Comparison of ENCODE assay signal across 7 mouse cellular contexts in the genomic region with DNA sequence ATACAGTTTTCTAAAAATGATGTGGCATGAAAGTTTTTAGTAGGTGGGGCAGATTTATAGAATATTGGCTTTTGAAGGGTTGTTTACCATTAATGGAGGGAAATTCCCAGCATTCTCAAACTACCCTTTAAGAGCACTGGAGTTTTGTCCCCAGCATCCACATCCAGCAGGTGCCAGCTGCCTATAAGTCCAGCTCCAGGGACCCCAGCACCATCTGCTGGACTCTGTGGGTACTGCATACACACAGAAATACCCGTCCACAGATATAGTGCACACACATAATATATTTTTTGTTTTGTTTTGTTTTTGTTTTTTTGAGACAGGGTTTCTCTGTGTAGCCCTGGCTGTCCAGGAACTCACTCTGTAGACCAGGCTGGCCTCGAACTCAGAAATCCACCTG. TPM values are rescaled to one million over a fixed set of nuclear protein-coding genes. Genes with fewer than 3 reads are reported as not detected.
DNase-seq lines count a peak whose midpoint lies in the region; ATAC-seq and TF ChIP-seq lines count a peak whose summit lies in the region.

No protein-coding gene starts in this region.

- H3K36me3 ChIP-seq in testis, adult 2 months (ENCODE audit: control insufficient read depth, insufficient read depth, low read length): no peaks in the 10 kb centered on the region
- H3K36me3 ChIP-seq in hindbrain, embryonic 14.5 days (replicated peaks; ENCODE audit: control insufficient read depth, insufficient read depth): peaks cover 27% of the 10 kb centered on the region

- ATAC-seq in hindbrain, embryonic 14.5 days (ENCODE audit: low FRiP score): no peak

- TF ChIP-seq POLR2A in testis, adult 2 months (IDR thresholded peaks at IDR 0.05; ENCODE audit: control insufficient read depth, low read depth, low read length): no peak

- no peaks in the 10 kb centered on the region for H3K9me3 ChIP-seq in hindbrain, embryonic 14.5 days (ENCODE audit: control insufficient read depth, low read length)

- H3K4me1 ChIP-seq in testis, adult 2 months (ENCODE audit: control insufficient read depth, insufficient read depth, low read length): peaks cover 5% of the 10 kb centered on the region
- H3K4me1 ChIP-seq in hindbrain, embryonic 14.5 days (replicated peaks; ENCODE audit: control insufficient read depth, insufficient read depth, low read length): peaks cover 7% of the 10 kb centered on the region

- no peak overlapping the region for H3K9ac ChIP-seq in hindbrain, embryonic 14.5 days

- 51% methylated on average over 2 of the region's 2 CpGs for WGBS in hindbrain, embryonic 14.5 days

- no peak overlapping the region for H3K4me2 ChIP-seq in hindbrain, embryonic 14.5 days (replicated peaks)

- H3K27ac ChIP-seq in testis, adult 2 months (ENCODE audit: control insufficient read depth, insufficient read depth, low read depth, low read length): no peak overlapping the region
- H3K27ac ChIP-seq in hindbrain, embryonic 14.5 days: no peak overlapping the region

- no peaks in the 10 kb centered on the region for H3K27me3 ChIP-seq in testis, adult 2 months (ENCODE audit: control insufficient read depth, insufficient read depth, low read length)
- no peaks in the 10 kb centered on the region for H3K27me3 ChIP-seq in hindbrain, embryonic 14.5 days (ENCODE audit: control insufficient read depth, insufficient read depth, low read length)

- peak; percentile 67; the same call in 1 of the 2 replicates for TF ChIP-seq CTCF in testis, adult 2 months (IDR thresholded peaks at IDR 0.05; ENCODE audit: control insufficient read depth, insufficient read depth, insufficient replicate concordance, low read depth, low read length)

- no peak for DNase-seq in testis, postnatal 14 days (ENCODE audit: low spot score)
- DNase-seq in adrenal gland, adult 18-20 months (ENCODE audit: low spot score in 2 of 2): peak; percentile 70 to 83
- peak; percentile 71 for DNase-seq in embryo, embryonic 10 days (ENCODE audit: low spot score)
- DNase-seq in hindbrain, embryonic 14.5 days (ENCODE audit: low spot score): peak; percentile 80
- DNase-seq in lung, adult 18-20 months: peak; percentile 68 to 79
- DNase-seq in right cerebral cortex, postnatal 14 days: peak; percentile 76

- H3K4me3 ChIP-seq in testis, adult 2 months (ENCODE audit: control insufficient read depth, low read depth, low read length): no peak overlapping the region
- H3K4me3 ChIP-seq in hindbrain, embryonic 14.5 days (replicated peaks; ENCODE audit: low read length): no peak overlapping the region

RNA-seq across cellular contexts. Expression of a gene that starts 2.2 kb away (rescaled TPM):
- 35.0 and 35.1 TPM in 2 replicates for polyA plus RNA-seq in testis, adult 2 months (2012; rRNA removed)
- total RNA-seq in adrenal gland, adult 18-20 months (2021): 100 to 1,000 TPM; 238 to 281 TPM
- polyA plus RNA-seq in hindbrain, embryonic 14.5 days (2014; fragmentation: Nextera tagmentation; extraction: Ambion mirVana): 57.1 and 62.5 TPM in 2 replicates

RNA-seq across cellular contexts. Expression of a gene that starts 21.7 kb away (rescaled TPM):
- polyA plus RNA-seq in testis, adult 2 months (2012; rRNA removed): 171 and 178 TPM in 2 replicates
- total RNA-seq in adrenal gland, adult 18-20 months (2021): 10 to 100 TPM; 22.5 to 31.1 TPM
- 155 and 156 TPM in 2 replicates for polyA plus RNA-seq in hindbrain, embryonic 14.5 days (2014; fragmentation: Nextera tagmentation; extraction: Ambion mirVana)

RNA-seq across cellular contexts. Expression of a gene that starts 22.2 kb away (rescaled TPM):
- 27.6 and 27.8 TPM in 2 replicates for polyA plus RNA-seq in testis, adult 2 months (2012; rRNA removed)
- 10 to 100 TPM; 29.7 to 34.9 TPM for total RNA-seq in adrenal gland, adult 18-20 months (2021)
- polyA plus RNA-seq in hindbrain, embryonic 14.5 days (2014; fragmentation: Nextera tagmentation; extraction: Ambion mirVana): 38.9 and 42.0 TPM in 2 replicates

RNA-seq across cellular contexts. Expression of a gene that starts 27.6 kb away (rescaled TPM):
- 16.1 and 16.2 TPM in 2 replicates for polyA plus RNA-seq in testis, adult 2 months (2012; rRNA removed)
- total RNA-seq in adrenal gland, adult 18-20 months (2021): 10 to 100 TPM; 42.2 to 51.8 TPM
- 27.2 and 28.8 TPM in 2 replicates for polyA plus RNA-seq in hindbrain, embryonic 14.5 days (2014; fragmentation: Nextera tagmentation; extraction: Ambion mirVana)

RNA-seq across cellular contexts. Expression of a gene that starts 39.7 kb away (rescaled TPM):
- polyA plus RNA-seq in testis, adult 2 months (2012; rRNA removed): 51.0 and 57.4 TPM in 2 replicates
- 100 to 1,000 TPM; 150 to 156 TPM for total RNA-seq in adrenal gland, adult 18-20 months (2021)
- 342 and 352 TPM in 2 replicates for polyA plus RNA-seq in hindbrain, embryonic 14.5 days (2014; fragmentation: Nextera tagmentation; extraction: Ambion mirVana)
